Mouse (Mus musculus) hindbrain, postnatal 0 days (tissue): ENCODE results near the gene Lgr6. TPM values are rescaled to one million over a fixed set of nuclear protein-coding genes. Genes with fewer than 3 reads are reported as not detected.
A peak's percentile ranks its signal among the peaks of the same experiment; 100 is the strongest.

ENCODE experiments used
- ATAC-seq: fragments of 200-750 bp; cut with Nextera tagmentation; 2 replicates; pipeline ENCODE4 v1.8.0; 2017; ENCODE audit warnings: mild to moderate bottlenecking, moderate TSS enrichment, moderate library complexity
- DNase-seq: peaks from one replicate; pipeline ENCODE4 v3.0.0-alpha.2; 2015; ENCODE audit warnings: low spot score
- H3K27ac ChIP-seq: fragments of 300-500 bp; sonication (generic); 2 replicates; pipeline ENCODE4 v1.5.1; 2014; ENCODE audit warnings: mild to moderate bottlenecking
- H3K27me3 ChIP-seq: fragments of 300-500 bp; sonication (generic); 2 replicates; pipeline ENCODE4 v1.6.1; 2014; ENCODE audit warnings: low read length, mixed read lengths; ENCODE audit not compliant: insufficient read depth
- H3K36me3 ChIP-seq: fragments of 300-500 bp; sonication (generic); 2 replicates; pipeline ENCODE4 v1.6.1; 2014; ENCODE audit warnings: low read length, mixed read lengths; ENCODE audit not compliant: insufficient read depth
- H3K4me1 ChIP-seq: fragments of 300-500 bp; sonication (generic); 2 replicates; pipeline ENCODE4 v1.6.1; 2014; ENCODE audit warnings: antibody characterized with exemption, low read length, mixed read lengths; ENCODE audit not compliant: insufficient read depth
- H3K4me2 ChIP-seq: fragments of 300-500 bp; sonication (generic); 2 replicates; pipeline ENCODE4 v1.6.1; 2014; ENCODE audit warnings: low read depth, mild to moderate bottlenecking, low read length, moderate library complexity, mixed read lengths
- H3K4me3 ChIP-seq: fragments of 300-500 bp; sonication (generic); 2 replicates; pipeline ENCODE4 v1.5.1; 2014; ENCODE audit warnings: low read length
- H3K9ac ChIP-seq: fragments of 300-500 bp; sonication (generic); replicated peaks from 2 replicates; pipeline ENCODE4 v1.6.1; 2014; ENCODE audit warnings: mild to moderate bottlenecking, low read length, moderate library complexity, mixed read lengths
- H3K9me3 ChIP-seq: fragments of 300-500 bp; sonication (generic); 2 replicates; pipeline ENCODE4 v1.6.1; 2016; ENCODE audit warnings: low read length, mixed read lengths
- CTCF ChIP-seq: IDR thresholded peaks from 2 replicates; pipeline ENCODE4 v1.5.1; 2016; ENCODE audit warnings: antibody characterized with exemption, control low read depth, low read depth
- WGBS: fragments of 180-500 bp; shearing (Covaris S2); extraction: QIAGEN DNeasy Blood & Tissue Kit; methylation state at CpG from one replicate; pipeline ENCODE4 v1.1.7; 2014; 5-methylcytosine and 5-hydroxymethylcytosine counted together
- polyA plus RNA-seq: library from polyadenylated mRNA; unstranded; fragments of >200 nt; fragmentation: Nextera tagmentation; extraction: Ambion mirVana; gene quantifications from 2 replicates; pipeline ENCODE4 v1.2.1, GENCODE M21; 2015
- total RNA-seq: library from RNA; depleted of rRNA; stranded (reverse); fragments of >200 nt; gene quantifications from 2 replicates; pipeline ENCODE4 v1.2.3, GENCODE M21; 2014

Lgr6 gene
- total and polyA plus RNA-seq, 2 experiments from 2014 or later: 3.1 to 5.0 TPM

GRCm38 (mm10) chr1:135130376-135131018, 25.4 kb upstream of the Lgr6 start:
- Histone ChIP-seq H3K27ac (no peak overlapping the region), H3K4me2 (no peak overlapping the region), H3K27me3 (no peaks in the 10 kb centered on the region), H3K36me3 (no peaks in the 10 kb centered on the region), H3K9ac (no peak overlapping the region), H3K4me1 (peaks cover 11% of the 10 kb centered on the region), H3K9me3 (no peaks in the 10 kb centered on the region), H3K4me3 (no peak overlapping the region)
- ATAC-seq: no peak
- WGBS: 56% methylated on average over 2 of the region's 2 CpGs
- TF ChIP-seq CTCF: no peak
- DNase-seq: no peak

GRCm38 (mm10) chr1:135129543-135130183, 24.6 kb upstream of the Lgr6 start:
- peaks cover 11% of the 10 kb centered on the region for H3K4me1 ChIP-seq
- no peaks in the 10 kb centered on the region for H3K9me3 ChIP-seq
- no peaks in the 10 kb centered on the region for H3K36me3 ChIP-seq
- no peaks in the 10 kb centered on the region for H3K27me3 ChIP-seq
- no peak overlapping the region for H3K27ac ChIP-seq
- 71% methylated on average over 9 of the region's 9 CpGs for WGBS
- H3K4me2 ChIP-seq: no peak overlapping the region
- H3K9ac ChIP-seq: no peak overlapping the region
- DNase-seq (no peak), ATAC-seq (no peak)
- TF ChIP-seq CTCF: no peak
- no peak overlapping the region for H3K4me3 ChIP-seq

GRCm38 (mm10) chr1:135128986-135129385, 23.9 kb upstream of the Lgr6 start:
- Histone ChIP-seq H3K4me2 (no peak overlapping the region), H3K9me3 (no peaks in the 10 kb centered on the region), H3K27me3 (no peaks in the 10 kb centered on the region), H3K27ac (no peak overlapping the region), H3K9ac (no peak overlapping the region), H3K4me1 (peaks cover 11% of the 10 kb centered on the region), H3K4me3 (no peak overlapping the region), H3K36me3 (no peaks in the 10 kb centered on the region)
- no peak for ATAC-seq
- DNase-seq: no peak
- TF ChIP-seq CTCF: no peak
- WGBS: 30% methylated on average over 9 of the region's 9 CpGs

- Histone ChIP-seq H3K4me3 (no peak overlapping the region), H3K27ac (no peak overlapping the region), H3K4me2 (no peak overlapping the region), H3K36me3 (no peaks in the 10 kb centered on the region), H3K9me3 (no peaks in the 10 kb centered on the region), H3K4me1 (peaks cover 11% of the 10 kb centered on the region), H3K9ac (no peak overlapping the region), H3K27me3 (no peaks in the 10 kb centered on the region)
- 51% methylated on average over 6 of the region's 6 CpGs for WGBS
- 0 out of 2 replicates have a peak, but pooled peaks have one; percentile 1 for ATAC-seq
- no peak for TF ChIP-seq CTCF
- no peak for DNase-seq
Observed at GRCm38 (mm10) chr1:135128011-135128441, 22.9 kb upstream of the Lgr6 start.

- H3K27me3 ChIP-seq: no peaks in the 10 kb centered on the region
- H3K9me3 ChIP-seq: no peaks in the 10 kb centered on the region
- H3K4me2 ChIP-seq: no peak overlapping the region
- no peak overlapping the region for H3K9ac ChIP-seq
- no peak overlapping the region for H3K4me3 ChIP-seq
- ATAC-seq (peak; percentile 43; the same call in 1 of the 2 replicates), DNase-seq (no peak)
- H3K4me1 ChIP-seq: peaks cover 11% of the 10 kb centered on the region
- no peak for TF ChIP-seq CTCF
- no peaks in the 10 kb centered on the region for H3K36me3 ChIP-seq
- 45% methylated on average over 4 of the region's 4 CpGs for WGBS
- H3K27ac ChIP-seq: no peak overlapping the region
Observed at GRCm38 (mm10) chr1:135126443-135127027, 21.5 kb upstream of the Lgr6 start.

GRCm38 (mm10) chr1:135125990-135126389, 20.9 kb upstream of the Lgr6 start:
- Histone ChIP-seq H3K9me3 (no peaks in the 10 kb centered on the region), H3K27me3 (no peaks in the 10 kb centered on the region), H3K4me1 (peaks cover 11% of the 10 kb centered on the region), H3K36me3 (no peaks in the 10 kb centered on the region), H3K27ac (no peak overlapping the region), H3K4me3 (no peak overlapping the region), H3K9ac (no peak overlapping the region), H3K4me2 (no peak overlapping the region)
- 39% methylated on average over 8 of the region's 8 CpGs for WGBS
- TF ChIP-seq CTCF: no peak
- ATAC-seq (peak; percentile 54; the same call in 1 of the 2 replicates), DNase-seq (peak; percentile 82)
